Mouse (Mus musculus): ENCODE data around the gene Mpdu1. TPM values are rescaled to one million over a fixed set of nuclear protein-coding genes. Genes with fewer than 3 reads are reported as not detected.

The Mpdu1 gene
- polyA plus RNA-seq, 1 experiment from 2014 or later, result 32.2 TPM

DNA sequence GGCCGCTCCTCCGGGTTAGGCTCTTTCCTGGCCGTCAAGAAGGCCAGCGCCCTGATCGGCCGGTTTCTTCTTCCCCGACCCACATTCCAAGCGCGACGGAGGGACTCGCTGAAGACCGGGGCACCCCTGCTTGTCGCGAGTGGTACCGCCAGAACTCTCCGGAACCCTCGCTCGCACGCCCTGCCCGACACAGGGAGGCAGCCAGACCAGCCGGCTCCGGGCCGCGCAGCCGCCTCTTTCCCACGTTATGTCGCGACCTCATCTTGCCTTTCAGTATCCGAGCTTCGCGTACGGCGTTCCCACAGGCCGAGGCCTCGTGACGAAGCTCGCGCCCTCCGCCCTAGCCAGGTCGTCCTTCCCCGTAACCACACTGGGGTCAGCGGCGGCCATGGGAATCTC lies 9.3 kb upstream of the Mpdu1 start:
- H3K27me3 ChIP-seq (ENCODE audit: insufficient read depth, low read length), result no peaks in the 10 kb centered on the region
- peak overlapping the region; percentile 96 for H3K4me2 ChIP-seq

DNA sequence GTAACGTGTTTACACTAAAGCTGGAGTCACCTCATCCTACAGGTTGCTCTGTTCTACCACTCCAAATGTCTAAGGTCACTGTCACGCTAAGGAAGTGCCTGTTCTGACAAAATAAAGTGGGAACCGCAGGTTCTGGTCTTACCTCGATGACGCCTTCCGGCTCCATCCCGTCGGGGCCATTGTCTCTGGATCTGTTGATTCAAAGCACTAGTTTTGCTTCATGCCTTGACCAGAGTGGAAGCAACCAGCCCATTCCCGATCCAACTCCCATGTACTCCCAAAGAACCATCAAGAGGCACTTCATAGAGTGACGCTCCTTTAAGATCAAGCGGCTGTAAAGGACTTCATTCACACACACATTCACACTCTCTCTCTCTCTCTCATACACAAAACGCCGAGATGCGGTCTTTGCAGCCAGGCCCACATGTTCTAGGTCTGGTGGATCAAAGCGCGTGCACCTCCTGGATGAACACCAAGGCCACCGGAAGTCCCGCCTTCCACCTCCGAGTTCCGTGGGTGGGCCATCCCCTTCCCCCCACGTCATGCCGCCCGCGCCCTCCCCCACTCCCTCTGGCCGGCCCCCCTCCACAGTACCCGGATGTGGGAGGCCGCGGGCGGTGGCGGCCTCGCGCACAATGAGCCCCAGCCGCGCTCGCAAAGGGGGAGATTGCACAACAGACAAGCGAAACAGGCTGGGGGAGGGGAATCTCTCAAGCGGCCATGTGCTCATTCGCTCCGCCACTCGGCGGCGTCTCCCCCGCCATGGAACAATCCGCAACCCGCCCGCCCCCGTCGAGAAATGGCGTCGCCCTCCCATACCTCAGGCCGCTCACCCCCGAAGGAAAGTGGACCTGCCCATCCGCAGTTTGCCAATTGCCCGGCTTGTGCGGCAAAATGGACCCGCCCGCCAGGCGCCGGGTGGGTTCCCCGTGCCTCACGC lies 8.6 kb upstream of the Mpdu1 start:
- under 1% methylated on average over 60 of the region's 61 CpGs for WGBS
- peaks cover 76% of the 10 kb centered on the region for H3K36me3 ChIP-seq (ENCODE audit: insufficient read depth)
- no peaks in the 10 kb centered on the region for H3K9me3 ChIP-seq (ENCODE audit: low read depth, low read length)
- TF ChIP-seq CTCF (IDR thresholded peaks at IDR 0.05; ENCODE audit: low read depth), result no peak
- peak overlapping the region; percentile 96 for H3K4me2 ChIP-seq
- peak overlapping the region; percentile 99 for H3K4me3 ChIP-seq (ENCODE audit: low read depth, low read length)
- H3K4me1 ChIP-seq (ENCODE audit: insufficient read depth), result peaks cover 2% of the 10 kb centered on the region
- peak overlapping the region; percentile 100 for H3K9ac ChIP-seq
- H3K27ac ChIP-seq (ENCODE audit: low read depth), result peak overlapping the region; percentile 99
- no peaks in the 10 kb centered on the region for H3K27me3 ChIP-seq (ENCODE audit: insufficient read depth, low read length)
- DNase-seq (peak; percentile 95), ATAC-seq (ENCODE audit: insufficient read depth) (peak; percentile 62)

More for the DNA sequence above, 9.3 kb upstream of the Mpdu1 start:
- H3K9me3 ChIP-seq (ENCODE audit: low read depth, low read length), result no peaks in the 10 kb centered on the region
- peak overlapping the region; percentile 100 for H3K9ac ChIP-seq
- peaks cover 2% of the 10 kb centered on the region for H3K4me1 ChIP-seq (ENCODE audit: insufficient read depth)
- no peak for TF ChIP-seq CTCF (IDR thresholded peaks at IDR 0.05; ENCODE audit: low read depth)
- H3K27ac ChIP-seq (ENCODE audit: low read depth), result peak overlapping the region; percentile 99
- peak overlapping the region; percentile 99 for H3K4me3 ChIP-seq (ENCODE audit: low read depth, low read length)
- DNase-seq, result no peak
- peak; percentile 2; the same call in 1 of the 2 replicates for ATAC-seq (ENCODE audit: insufficient read depth)
- H3K36me3 ChIP-seq (ENCODE audit: insufficient read depth), result peaks cover 76% of the 10 kb centered on the region
- WGBS, result under 1% methylated on average over 43 of the region's 43 CpGs

DNA sequence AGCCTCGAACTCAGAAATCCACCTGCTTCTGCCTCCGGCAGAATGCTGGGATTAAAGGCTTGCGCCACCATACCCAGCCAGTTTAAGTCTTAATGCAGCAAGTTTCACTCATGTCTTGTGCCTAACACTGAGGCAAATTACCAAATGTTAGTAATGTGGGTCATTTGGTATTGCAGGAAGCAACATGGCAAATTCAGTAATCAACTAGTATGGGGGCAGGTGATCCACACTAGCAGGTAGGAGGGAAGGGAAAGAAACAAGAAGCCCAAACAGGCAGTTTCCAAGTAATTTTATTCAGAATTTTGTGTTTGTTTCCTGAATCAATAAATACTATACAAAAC lies 4.2 kb upstream of the Mpdu1 start:
- no peaks in the 10 kb centered on the region for H3K9me3 ChIP-seq (ENCODE audit: low read depth, low read length)
- 79% methylated on average over 3 of the region's 3 CpGs for WGBS
- H3K27me3 ChIP-seq (ENCODE audit: insufficient read depth, low read length), result no peaks in the 10 kb centered on the region
- H3K4me1 ChIP-seq (ENCODE audit: insufficient read depth), result peaks cover 5% of the 10 kb centered on the region
- H3K4me3 ChIP-seq (ENCODE audit: low read depth, low read length), result no peak overlapping the region
- no peak overlapping the region for H3K27ac ChIP-seq (ENCODE audit: low read depth)
- H3K36me3 ChIP-seq (ENCODE audit: insufficient read depth), result peaks cover 73% of the 10 kb centered on the region
- DNase-seq, result no peak
- no peak for TF ChIP-seq CTCF (IDR thresholded peaks at IDR 0.05; ENCODE audit: low read depth)
- no peak overlapping the region for H3K4me2 ChIP-seq
- ATAC-seq (ENCODE audit: insufficient read depth), result no peak
- no peak overlapping the region for H3K9ac ChIP-seq

DNA sequence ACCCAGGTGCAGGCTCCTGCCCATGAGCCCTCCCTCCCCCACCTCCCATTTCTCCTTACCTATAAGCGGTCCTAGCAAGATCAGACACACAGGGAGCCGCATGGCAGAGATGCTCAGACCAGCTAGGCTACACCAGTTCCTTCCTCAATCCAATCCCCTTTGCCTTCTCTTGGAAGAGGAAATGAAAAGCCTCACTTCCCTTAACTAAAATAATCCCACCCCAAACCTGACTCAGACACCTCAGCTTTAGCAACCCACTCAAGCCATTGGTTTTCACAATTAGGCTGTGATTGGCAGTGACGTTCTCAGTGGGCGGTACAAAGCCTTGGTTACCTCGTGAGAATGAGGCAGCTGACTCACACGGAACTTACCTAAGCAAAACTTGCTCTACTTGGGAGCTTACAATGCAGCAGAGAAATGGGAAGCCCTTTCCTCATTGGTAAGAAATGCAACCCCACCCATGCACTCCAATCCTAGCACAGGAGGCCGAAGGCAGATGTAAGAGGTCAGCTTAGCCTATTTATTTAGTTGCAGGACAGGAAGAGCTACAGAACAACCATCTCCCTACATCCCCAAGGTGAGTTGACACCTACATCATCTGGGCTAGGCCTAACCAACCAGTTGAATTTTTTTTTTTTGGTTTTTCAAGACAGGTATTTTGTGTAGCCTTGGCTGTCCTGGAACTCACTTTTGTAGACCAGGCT lies 3.7 kb upstream of the Mpdu1 start, which contains the start of gene Cd68:
Gene Cd68, minus strand, starts transcription at position 193 of the 704 bp plus-strand sequence.
- DNase-seq, result peak; percentile 73

DNA sequence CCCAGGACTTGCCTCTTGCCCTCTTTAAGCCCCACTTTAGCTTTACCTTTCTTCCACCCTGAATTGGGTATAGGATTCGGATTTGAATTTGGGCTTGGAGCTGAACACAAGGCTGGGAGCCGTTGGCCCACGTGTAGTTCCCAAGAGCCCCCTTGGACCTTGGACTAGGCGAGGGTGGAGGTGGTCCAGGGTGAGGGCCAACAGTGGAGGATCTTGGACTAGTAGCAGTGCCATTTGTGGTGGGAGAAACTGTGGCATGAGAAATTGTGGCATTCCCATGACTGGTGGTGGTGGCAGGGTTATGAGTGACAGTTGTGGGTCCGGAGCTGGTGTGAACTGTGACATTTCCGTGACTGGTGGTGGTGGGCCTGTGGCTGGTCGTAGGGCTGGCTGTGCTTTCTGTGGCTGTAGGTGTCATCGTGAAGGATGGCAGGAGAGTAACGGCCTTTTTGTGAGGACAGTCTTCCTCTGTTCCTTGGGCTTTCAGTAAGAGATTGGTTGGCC lies 3.1 kb upstream of the Mpdu1 start:
- TF ChIP-seq CTCF (IDR thresholded peaks at IDR 0.05; ENCODE audit: low read depth), result no peak
- Histone ChIP-seq H3K9me3 (ENCODE audit: low read depth, low read length) (no peaks in the 10 kb centered on the region), H3K4me3 (ENCODE audit: low read depth, low read length) (0 out of 2 replicates have a peak overlapping the region, but pooled peaks have one; percentile 2), H3K9ac (no peak overlapping the region), H3K4me2 (no peak overlapping the region), H3K4me1 (ENCODE audit: insufficient read depth) (peaks cover 5% of the 10 kb centered on the region), H3K27me3 (ENCODE audit: insufficient read depth, low read length) (no peaks in the 10 kb centered on the region), H3K27ac (ENCODE audit: low read depth) (0 out of 2 replicates have a peak overlapping the region, but pooled peaks have one; percentile 24), H3K36me3 (ENCODE audit: insufficient read depth) (peaks cover 67% of the 10 kb centered on the region)
- peak; percentile 22 for DNase-seq
- 65% methylated on average over 9 of the region's 9 CpGs for WGBS
- no peak for ATAC-seq (ENCODE audit: insufficient read depth)

More for the DNA sequence above, 3.7 kb upstream of the Mpdu1 start, which contains the start of gene Cd68:
- Histone ChIP-seq H3K27ac (ENCODE audit: low read depth) (0 out of 2 replicates have a peak within 1 kb of the TSS, but pooled peaks have one; percentile 24), H3K4me3 (ENCODE audit: low read depth, low read length) (0 out of 2 replicates have a peak within 1 kb of the TSS, but pooled peaks have one; percentile 2), H3K27me3 (ENCODE audit: insufficient read depth, low read length) (no peaks in the 10 kb centered on the region), H3K9ac (no peak within 1 kb of the TSS), H3K9me3 (ENCODE audit: low read depth, low read length) (no peaks in the 10 kb centered on the region), H3K36me3 (ENCODE audit: insufficient read depth) (peaks cover 73% of the 10 kb centered on the region), H3K4me2 (no peak within 1 kb of the TSS), H3K4me1 (ENCODE audit: insufficient read depth) (peaks cover 5% of the 10 kb centered on the region)
- no peak for ATAC-seq (ENCODE audit: insufficient read depth)
- 25% methylated on average over 7 of the region's 7 CpGs for WGBS
- TF ChIP-seq CTCF (IDR thresholded peaks at IDR 0.05; ENCODE audit: low read depth), result no peak

DNA sequence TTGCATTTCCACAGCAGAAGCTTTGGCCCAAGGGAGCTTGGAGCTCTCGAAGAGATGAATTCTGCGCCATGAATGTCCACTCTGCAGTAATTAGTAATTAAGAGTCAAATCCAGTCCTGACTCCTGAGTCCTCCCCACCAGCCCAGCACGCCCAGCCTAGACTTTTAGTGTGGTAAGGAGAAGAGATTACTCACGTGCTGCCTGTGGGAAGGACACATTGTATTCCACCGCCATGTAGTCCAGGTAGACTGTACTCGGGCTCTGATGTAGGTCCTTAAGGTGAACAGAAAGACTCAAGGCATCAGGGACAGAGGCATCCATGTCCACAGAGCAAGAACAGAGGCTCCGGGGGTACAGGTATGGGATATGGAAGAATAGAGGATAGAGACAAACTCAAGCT lies 2.4 kb upstream of the Mpdu1 start:
- H3K4me3 ChIP-seq (ENCODE audit: low read depth, low read length), result no peak overlapping the region
- 90% methylated on average over 7 of the region's 7 CpGs for WGBS
- peaks cover 3% of the 10 kb centered on the region; the same call in 1 of the 2 replicates for H3K4me1 ChIP-seq (ENCODE audit: insufficient read depth)
- H3K9ac ChIP-seq, result no peak overlapping the region
- ATAC-seq (ENCODE audit: insufficient read depth) (no peak), DNase-seq (no peak)
- no peaks in the 10 kb centered on the region for H3K27me3 ChIP-seq (ENCODE audit: insufficient read depth, low read length)
- no peak overlapping the region for H3K27ac ChIP-seq (ENCODE audit: low read depth)
- H3K9me3 ChIP-seq (ENCODE audit: low read depth, low read length), result no peaks in the 10 kb centered on the region
- H3K36me3 ChIP-seq (ENCODE audit: insufficient read depth), result peaks cover 64% of the 10 kb centered on the region
- H3K4me2 ChIP-seq, result no peak overlapping the region
- TF ChIP-seq CTCF (IDR thresholded peaks at IDR 0.05; ENCODE audit: low read depth), result no peak
